Mouse (Mus musculus) adrenal gland, adult 2 months (tissue): Measurements from ENCODE around the gene Syngr2. TPM values are rescaled to one million over a fixed set of nuclear protein-coding genes. Genes with fewer than 3 reads are reported as not detected.
"Not testable (repeated sequence)": the region's sequence is repeated elsewhere in the genome, so short reads cannot be mapped to it uniquely, and the experiment has no call there.

Experiments used
- DNase-seq: peaks from one replicate; pipeline ENCODE4 v3.0.0; 2021
- polyA plus RNA-seq: library from polyadenylated mRNA; depleted of rRNA; stranded (reverse); fragments of >200 nt; gene quantifications from 2 replicates; pipeline ENCODE4 v1.2.3, GENCODE M21; 2012
- total RNA-seq, 2 experiments: library from RNA; stranded (reverse); gene quantifications; 2 replicates each; pipeline ENCODE4 v1.2.3; 2021

Syngr2 gene
- total and polyA plus RNA-seq, 3 experiments = 77.3 to 220 (median 95.7) TPM

GRCm38 (mm10) chr11:117781199-117781821, 28.2 kb upstream of the Syngr2 start:
- peak; percentile 93 for DNase-seq

GRCm38 (mm10) chr11:117781993-117782704, 27.3 kb upstream of the Syngr2 start, which contains the start of the genes Tmc8 and Tmc6:
Gene Tmc8 (plus strand): TSS chr11:117782076.
Gene Tmc6 (minus strand): TSS chr11:117782198.
- DNase-seq = peak; percentile 65

GRCm38 (mm10) chr11:117782705-117783034, 26.8 kb upstream of the Syngr2 start:
- DNase-seq = no peak

GRCm38 (mm10) chr11:117783089-117783488, 26.4 kb upstream of the Syngr2 start:
- DNase-seq = peak; percentile 50

GRCm38 (mm10) chr11:117783683-117784309, 25.7 kb upstream of the Syngr2 start:
- no peak for DNase-seq

GRCm38 (mm10) chr11:117786294-117786693, 23.2 kb upstream of the Syngr2 start:
- DNase-seq = peak; percentile 67

GRCm38 (mm10) chr11:117788481-117788880, 21.0 kb upstream of the Syngr2 start:
- not testable (repeated sequence) for DNase-seq

- peak; percentile 75 for DNase-seq
Observed at GRCm38 (mm10) chr11:117790286-117790685, 19.2 kb upstream of the Syngr2 start.

GRCm38 (mm10) chr11:117790703-117791440, 18.6 kb upstream of the Syngr2 start:
- peak; percentile 29 for DNase-seq

- DNase-seq = no peak
Observed at GRCm38 (mm10) chr11:117791441-117791761, 18.1 kb upstream of the Syngr2 start.

- peak; percentile 73 for DNase-seq
Observed at GRCm38 (mm10) chr11:117792281-117792888, 17.1 kb upstream of the Syngr2 start.

GRCm38 (mm10) chr11:117794035-117794551, 15.4 kb upstream of the Syngr2 start:
- DNase-seq = no peak

GRCm38 (mm10) chr11:117796954-117797353, 12.5 kb upstream of the Syngr2 start:
- no peak for DNase-seq

- no peak for DNase-seq
Observed at GRCm38 (mm10) chr11:117797511-117798159, 11.8 kb upstream of the Syngr2 start, which contains the start of gene 6030468B19Rik. Gene 6030468B19Rik (plus strand): TSS chr11:117797660.

GRCm38 (mm10) chr11:117798160-117798541, 11.3 kb upstream of the Syngr2 start:
- no peak for DNase-seq

- no peak for DNase-seq
Observed at GRCm38 (mm10) chr11:117799174-117799573, 10.3 kb upstream of the Syngr2 start.

- DNase-seq = no peak
Observed at GRCm38 (mm10) chr11:117800038-117800437, 9.4 kb upstream of the Syngr2 start.

- no peak for DNase-seq
Observed at GRCm38 (mm10) chr11:117801650-117802049, 7.8 kb upstream of the Syngr2 start.

- DNase-seq = no peak
Observed at GRCm38 (mm10) chr11:117803166-117803688, 6.2 kb upstream of the Syngr2 start.

GRCm38 (mm10) chr11:117806781-117807180, 2.7 kb upstream of the Syngr2 start:
- DNase-seq = no peak
